ENCODE assay signal across 30 mouse cellular contexts in the genomic region with DNA sequence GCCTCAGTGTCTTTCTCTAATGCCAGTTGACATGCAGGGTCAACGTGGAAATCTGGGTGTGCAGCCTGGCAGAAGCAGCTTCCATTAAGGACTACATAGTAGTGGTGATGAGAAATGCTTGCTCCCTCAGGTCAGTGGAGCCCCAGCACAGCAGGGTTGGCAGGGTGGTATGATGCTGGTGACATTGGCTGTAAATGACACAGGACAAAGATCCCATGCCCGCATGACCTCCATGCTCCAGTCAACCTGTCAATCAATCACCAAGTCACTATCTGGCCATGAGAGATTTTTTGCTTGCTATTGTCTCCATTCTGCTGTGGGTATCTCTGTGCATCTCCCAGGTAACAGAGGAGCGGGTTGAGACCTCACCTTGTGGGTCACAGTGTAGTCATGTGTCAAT.
"Had no signal": no experiment of that assay in that cellular context is flagged by ENCODE, and none has a peak within 500 bp of the region (broad histone marks: within the 10 kb centered on the region; RNA-seq: fewer than 3 reads in every experiment).

No protein-coding gene starts in this region.

- ATAC-seq: liver, embryonic 12.5 days; lung, postnatal 0 days; midbrain, embryonic 13.5 days; midbrain, embryonic 15.5 days; midbrain, embryonic 16.5 days had no signal

- H3K4me2 ChIP-seq: limb, embryonic 12.5 days; limb, embryonic 13.5 days; limb, embryonic 15.5 days; liver, embryonic 11.5 days; liver, embryonic 12.5 days; liver, embryonic 13.5 days; liver, embryonic 15.5 days; lung, embryonic 14.5 days; lung, embryonic 15.5 days; midbrain, embryonic 11.5 days; midbrain, embryonic 12.5 days; midbrain, embryonic 13.5 days; midbrain, embryonic 15.5 days; neural tube, embryonic 12.5 days had no signal

- H3K9ac ChIP-seq: limb, embryonic 12.5 days; limb, embryonic 13.5 days; limb, embryonic 15.5 days; liver, embryonic 12.5 days; liver, embryonic 13.5 days; liver, embryonic 14.5 days; liver, embryonic 15.5 days; lung, embryonic 14.5 days; lung, embryonic 15.5 days; midbrain, embryonic 12.5 days; midbrain, embryonic 13.5 days; midbrain, embryonic 15.5 days; neural tube, embryonic 12.5 days had no signal

- H3K9me3 ChIP-seq: limb, embryonic 10.5 days; limb, embryonic 12.5 days; limb, embryonic 13.5 days; limb, embryonic 15.5 days; liver, embryonic 12.5 days; liver, embryonic 13.5 days; liver, embryonic 15.5 days; lung, embryonic 15.5 days; midbrain, embryonic 10.5 days; midbrain, embryonic 12.5 days; midbrain, embryonic 13.5 days; midbrain, embryonic 15.5 days; neural tube, embryonic 12.5 days had no signal

- H3K27me3 ChIP-seq: limb, embryonic 15.5 days; liver, embryonic 13.5 days; liver, embryonic 15.5 days; lung, embryonic 15.5 days; midbrain, embryonic 13.5 days; midbrain, embryonic 15.5 days had no signal

- H3K4me3 ChIP-seq: limb, embryonic 10.5 days; limb, embryonic 12.5 days; limb, embryonic 13.5 days; limb, embryonic 15.5 days; liver, embryonic 12.5 days; liver, embryonic 13.5 days; liver, embryonic 15.5 days; lung, embryonic 15.5 days; megakaryocyte, embryonic 14.5 days; midbrain, embryonic 10.5 days; midbrain, embryonic 12.5 days; midbrain, embryonic 13.5 days; midbrain, embryonic 15.5 days; myocyte; neural tube, embryonic 12.5 days had no signal

- H3K27ac ChIP-seq: limb, embryonic 12.5 days; limb, embryonic 13.5 days; limb, embryonic 15.5 days; liver, embryonic 12.5 days; liver, embryonic 13.5 days; liver, embryonic 14.5 days; liver, embryonic 15.5 days; lung, embryonic 15.5 days; macrophage; midbrain, embryonic 13.5 days; midbrain, embryonic 15.5 days; neural tube, embryonic 12.5 days had no signal

- DNase-seq: left cerebral cortex, postnatal 4 days; liver; liver, embryonic 13.5 days; lung, adult 18-20 months; lung, adult 2 months; lung, embryonic 14.5 days; lung, postnatal 10 days; lung, postnatal 14 days; lung, postnatal 36 days; midbrain, embryonic 14.5 days had no signal

- H3K4me1 ChIP-seq: liver, embryonic 12.5 days; liver, embryonic 13.5 days; liver, embryonic 15.5 days; megakaryocyte, embryonic 14.5 days had no signal

- H3K36me3 ChIP-seq: limb, embryonic 10.5 days; limb, embryonic 12.5 days; limb, embryonic 13.5 days; limb, embryonic 15.5 days; liver, embryonic 12.5 days; liver, embryonic 13.5 days; liver, embryonic 15.5 days; lung, embryonic 15.5 days; midbrain, embryonic 10.5 days; midbrain, embryonic 12.5 days; midbrain, embryonic 13.5 days; midbrain, embryonic 15.5 days; neural tube, embryonic 12.5 days had no signal
